Mouse (Mus musculus) bone marrow, adult 2 months (tissue): Measurements from ENCODE around the gene Spz1.

Source experiments
- CTCF ChIP-seq: fragments of 200-500 bp; IDR thresholded peaks from 2 replicates; pipeline ENCODE4 v1.5.1; 2011; ENCODE audit warnings: low read length, control low read depth; ENCODE audit not compliant: control insufficient read depth, insufficient read depth
- POLR2A ChIP-seq: fragments of 200-500 bp; IDR thresholded peaks from 2 replicates; pipeline ENCODE4 v1.6.1; 2011; ENCODE audit warnings: low read depth, mild to moderate bottlenecking, control low read depth, low read length, borderline replicate concordance; ENCODE audit not compliant: control insufficient read depth

- TF ChIP-seq CTCF (no peak), POLR2A (no peak)
These were observed 36.8 kb downstream of the Spz1 start for GRCm38 (mm10) chr13:92539126-92539525.
